Mouse (Mus musculus): ENCODE data around the gene Rtkn.

- TF ChIP-seq POLR2A (IDR thresholded peaks at IDR 0.05; ENCODE audit: insufficient read depth, low read depth, low read length), result no peak; the same call in 1 of the 2 replicates
- peak; percentile 91 for TF ChIP-seq CTCF (IDR thresholded peaks at IDR 0.05)
Measured at GRCm38 (mm10) chr6:83165607-83166242, 30.5 kb downstream of the Rtkn start, which contains the start of gene Dctn1.
